Mouse (Mus musculus) adrenal gland (tissue): ENCODE results near the gene Igll1.

ENCODE experiments used
- intact Hi-C: fragments of 180-260 bp; cut with DNase I; formaldehyde crosslinking; loops from one replicate; pipeline ENCODE4 v1.15.1; 2025

The Igll1 gene

GRCm38 (mm10) chr16:16855541-16855940 is 8.2 kb downstream of the Igll1 start:
- intact Hi-C loops = loop anchor here (2.0 kb wide), 1 partner anchor 57 kb away; no protein-coding TSS in a partner anchor

- intact Hi-C loops = loop anchor here (2.0 kb wide), 1 partner anchor 58 kb away; no protein-coding TSS in a partner anchor
Observed at GRCm38 (mm10) chr16:16854836-16855235, 8.9 kb downstream of the Igll1 start.

GRCm38 (mm10) chr16:16852411-16852810 is 11.4 kb downstream of the Igll1 start:
- intact Hi-C loops = no loop called here

GRCm38 (mm10) chr16:16849196-16849595 is 14.6 kb downstream of the Igll1 start:
- intact Hi-C loops = no loop called here

GRCm38 (mm10) chr16:16829671-16830070 is 34.1 kb downstream of the Igll1 start:
- intact Hi-C loops = no loop called here

GRCm38 (mm10) chr16:16828757-16829615 is 34.8 kb downstream of the Igll1 start, which contains the start of gene Spag6l:
Spag6l (minus strand) TSS chr16:16829456.
- intact Hi-C loops = no loop called here

GRCm38 (mm10) chr16:16826223-16826622 is 37.6 kb downstream of the Igll1 start:
- intact Hi-C loops = no loop called here

GRCm38 (mm10) chr16:16825476-16825875 is 38.3 kb downstream of the Igll1 start:
- intact Hi-C loops = no loop called here
